Mouse (Mus musculus) granulocyte monocyte progenitor cell, adult 5-6 weeks (primary cell): Measurements from ENCODE around the gene Olfr1080. TPM values are rescaled to one million over a fixed set of nuclear protein-coding genes. Genes with fewer than 3 reads are reported as not detected.
"Not testable (repeated sequence)": the region's sequence is repeated elsewhere in the genome, so short reads cannot be mapped to it uniquely, and the experiment has no call there.

Source experiments
- ATAC-seq: replicated peaks from 2 replicates; pipeline ENCODE4 v1.8.0; 2016; ENCODE audit warnings: mild to moderate bottlenecking, moderate TSS enrichment, inconsistent platforms; ENCODE audit not compliant: poor library complexity, severe bottlenecking
- total RNA-seq, 2 experiments: library from RNA; stranded (forward) in 1 of 2; stranded (reverse) in 1 of 2; fragments of 200-712, 200-1000 nt in 1 of 2; fragments of >200 nt in 1 of 2; fragmentation: Nextera tagmentation in 1 of 2; gene quantifications; 2 replicates each; pipeline ENCODE4 v1.2.3; 2014 to 2017

The Olfr1080 gene
- not detected in 2 replicates for total RNA-seq (2014; fragmentation: Nextera tagmentation)
- not detected in 2 replicates for total RNA-seq (2017)

- ATAC-seq, result not testable (repeated sequence)
Observed at GRCm38 (mm10) chr2:86558135-86558534, at the start of gene Olfr1080. Gene Olfr1080 (minus strand): TSS chr2:86558235.

DNA sequence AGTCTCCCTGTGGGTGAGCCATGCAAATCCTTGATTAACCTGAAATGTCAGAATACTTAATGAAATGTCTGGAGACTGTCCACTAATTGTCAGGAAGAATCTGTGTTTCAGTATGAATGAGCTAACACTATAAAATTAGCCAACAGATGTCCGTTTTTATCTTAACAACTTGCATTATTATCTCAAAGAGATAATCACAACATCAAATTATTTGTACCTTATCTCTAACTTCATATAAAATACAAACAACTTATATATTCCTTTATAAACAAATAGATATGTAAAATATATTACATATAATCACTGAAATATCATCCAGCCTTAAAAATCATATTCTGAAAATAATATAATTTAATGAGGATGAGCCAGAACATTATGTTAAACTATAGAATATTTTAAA is 40.8 kb upstream of the Olfr1080 start, which contains the start of gene Olfr1082:
Gene Olfr1082, minus strand, starts transcription at position 101 of the 400 bp plus-strand sequence.
- not testable (repeated sequence) for ATAC-seq

DNA sequence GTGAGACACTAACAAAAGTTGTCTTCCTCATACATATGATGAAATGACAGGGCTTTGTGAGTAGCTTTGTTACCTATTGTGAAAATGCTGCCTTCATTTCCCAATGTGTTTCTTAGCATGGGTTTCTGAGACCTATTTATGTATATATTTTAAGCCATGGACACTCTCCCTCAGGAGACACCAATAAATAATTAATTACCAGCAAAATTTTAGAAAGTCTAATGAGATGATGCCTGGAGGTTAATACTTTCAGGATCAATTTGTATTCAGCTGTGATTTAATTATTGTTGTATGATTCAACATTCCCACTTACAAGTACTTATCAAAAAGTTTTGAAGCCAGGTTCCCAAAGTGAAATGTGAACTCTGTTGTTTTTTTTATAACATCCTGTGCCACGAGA is 15.7 kb downstream of the Olfr1080 start, which contains the start of gene Olfr1079:
Gene Olfr1079, minus strand, starts transcription at position 101 of the 400 bp plus-strand sequence.
- no peak for ATAC-seq

DNA sequence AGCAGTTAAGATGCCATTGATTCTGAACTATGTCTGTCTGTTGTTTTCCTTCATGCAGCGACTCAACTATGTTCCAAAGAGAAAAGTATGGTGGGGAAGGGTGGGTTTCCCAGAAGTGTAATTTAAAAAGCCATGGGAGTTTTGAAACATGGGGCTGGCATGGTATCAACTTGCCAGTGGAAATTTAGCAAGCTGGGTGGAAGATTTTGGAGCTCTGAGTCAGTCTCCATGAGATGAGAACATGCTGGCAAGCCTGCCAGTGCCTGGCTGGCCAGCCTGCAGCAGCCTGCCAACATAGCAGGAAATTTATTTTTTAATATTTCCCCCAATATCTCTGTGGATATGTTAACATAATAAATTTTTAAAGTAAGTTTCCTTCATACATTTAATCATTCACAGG is 27.0 kb downstream of the Olfr1080 start:
- ATAC-seq, result no peak

- ATAC-seq, result no peak
Observed at GRCm38 (mm10) chr2:86508161-86508560, 49.9 kb downstream of the Olfr1080 start, which contains the start of gene Olfr1076. Gene Olfr1076 (plus strand): TSS chr2:86508461.

Other genes with a start within 250 kb of the Olfr1080 start
- not detected in 2 replicates for gene Olfr1053, start 243.0 kb downstream of the Olfr1080 start, total RNA-seq (2014; fragmentation: Nextera tagmentation)
- not detected in 2 replicates for gene Olfr1053, start 243.0 kb downstream of the Olfr1080 start, total RNA-seq (2017)
- not detected in 2 replicates for gene Olfr1054, start 222.8 kb downstream of the Olfr1080 start, total RNA-seq (2014; fragmentation: Nextera tagmentation)
- not detected in 2 replicates for gene Olfr1054, start 222.8 kb downstream of the Olfr1080 start, total RNA-seq (2017)
- gene Olfr1055, start 208.0 kb downstream of the Olfr1080 start, total RNA-seq (2014; fragmentation: Nextera tagmentation), result not detected in 2 replicates
- gene Olfr1055, start 208.0 kb downstream of the Olfr1080 start, total RNA-seq (2017), result not detected in 2 replicates
- not detected in 2 replicates for gene Olfr1056, start 195.8 kb downstream of the Olfr1080 start, total RNA-seq (2014; fragmentation: Nextera tagmentation)
- gene Olfr1056, start 195.8 kb downstream of the Olfr1080 start, total RNA-seq (2017), result not detected in 2 replicates
- gene Olfr1057, start 179.8 kb downstream of the Olfr1080 start, total RNA-seq (2014; fragmentation: Nextera tagmentation), result not detected in 2 replicates
- gene Olfr1057, start 179.8 kb downstream of the Olfr1080 start, total RNA-seq (2017), result not detected in 2 replicates
- gene Olfr1058, start 169.7 kb downstream of the Olfr1080 start, total RNA-seq (2014; fragmentation: Nextera tagmentation), result not detected in 2 replicates
- gene Olfr1058, start 169.7 kb downstream of the Olfr1080 start, total RNA-seq (2017), result not detected in 2 replicates
- gene Olfr1061, start 144.2 kb downstream of the Olfr1080 start, total RNA-seq (2014; fragmentation: Nextera tagmentation), result not detected in 2 replicates
- gene Olfr1061, start 144.2 kb downstream of the Olfr1080 start, total RNA-seq (2017), result not detected in 2 replicates
- gene Olfr1062, start 131.5 kb downstream of the Olfr1080 start, total RNA-seq (2014; fragmentation: Nextera tagmentation), result not detected in 2 replicates
- not detected in 2 replicates for gene Olfr1062, start 131.5 kb downstream of the Olfr1080 start, total RNA-seq (2017)
- gene Olfr1065, start 107.6 kb downstream of the Olfr1080 start, total RNA-seq (2014; fragmentation: Nextera tagmentation), result not detected in 2 replicates
- gene Olfr1065, start 107.6 kb downstream of the Olfr1080 start, total RNA-seq (2017), result not detected in 2 replicates
- gene Olfr1066, start 102.0 kb downstream of the Olfr1080 start, total RNA-seq (2014; fragmentation: Nextera tagmentation), result not detected in 2 replicates
- gene Olfr1066, start 102.0 kb downstream of the Olfr1080 start, total RNA-seq (2017), result not detected in 2 replicates
- gene Olfr228, start 70.8 kb downstream of the Olfr1080 start, total RNA-seq (2014; fragmentation: Nextera tagmentation), result not detected in 2 replicates
- not detected in 2 replicates for gene Olfr228, start 70.8 kb downstream of the Olfr1080 start, total RNA-seq (2017)
- gene Olfr1076, start 49.8 kb downstream of the Olfr1080 start, total RNA-seq (2014; fragmentation: Nextera tagmentation), result not detected in 2 replicates
- not detected in 2 replicates for gene Olfr1076, start 49.8 kb downstream of the Olfr1080 start, total RNA-seq (2017)
- gene Olfr1079, start 15.8 kb downstream of the Olfr1080 start, total RNA-seq (2014; fragmentation: Nextera tagmentation), result not detected in 2 replicates
- gene Olfr1079, start 15.8 kb downstream of the Olfr1080 start, total RNA-seq (2017), result not detected in 2 replicates
- not detected in 2 replicates for gene Olfr1082, start 40.7 kb upstream of the Olfr1080 start, total RNA-seq (2014; fragmentation: Nextera tagmentation)
- not detected in 2 replicates for gene Olfr1082, start 40.7 kb upstream of the Olfr1080 start, total RNA-seq (2017)
- gene Olfr1084, start 81.5 kb upstream of the Olfr1080 start, total RNA-seq (2014; fragmentation: Nextera tagmentation), result not detected in 2 replicates
- not detected in 2 replicates for gene Olfr1084, start 81.5 kb upstream of the Olfr1080 start, total RNA-seq (2017)
- gene Olfr1085, start 103.8 kb upstream of the Olfr1080 start, total RNA-seq (2014; fragmentation: Nextera tagmentation), result not detected in 2 replicates
- gene Olfr1085, start 103.8 kb upstream of the Olfr1080 start, total RNA-seq (2017), result not detected in 2 replicates
- gene Olfr1086, start 121.9 kb upstream of the Olfr1080 start, total RNA-seq (2014; fragmentation: Nextera tagmentation), result not detected in 2 replicates
- not detected in 2 replicates for gene Olfr1086, start 121.9 kb upstream of the Olfr1080 start, total RNA-seq (2017)
- not detected in 2 replicates for gene Olfr1087, start 140.2 kb upstream of the Olfr1080 start, total RNA-seq (2014; fragmentation: Nextera tagmentation)
- not detected in 2 replicates for gene Olfr1087, start 140.2 kb upstream of the Olfr1080 start, total RNA-seq (2017)
- gene Olfr1089, start 175.5 kb upstream of the Olfr1080 start, total RNA-seq (2014; fragmentation: Nextera tagmentation), result not detected in 2 replicates
- not detected in 2 replicates for gene Olfr1089, start 175.5 kb upstream of the Olfr1080 start, total RNA-seq (2017)
- not detected in 2 replicates for gene Olfr1090, start 200.8 kb upstream of the Olfr1080 start, total RNA-seq (2014; fragmentation: Nextera tagmentation)
- gene Olfr1090, start 200.8 kb upstream of the Olfr1080 start, total RNA-seq (2017), result not detected in 2 replicates
- not detected in 2 replicates for gene Olfr1093, start 224.2 kb upstream of the Olfr1080 start, total RNA-seq (2014; fragmentation: Nextera tagmentation)
- gene Olfr1093, start 224.2 kb upstream of the Olfr1080 start, total RNA-seq (2017), result not detected in 2 replicates